Mouse (Mus musculus) liver, postnatal 0 days (tissue): ENCODE measurements around the gene Chtop.

ENCODE experiments used
- CTCF ChIP-seq: sonication (generic); IDR thresholded peaks from 2 replicates; pipeline ENCODE4 v1.5.1; 2016; ENCODE audit warnings: antibody characterized with exemption, low read depth
- EP300 ChIP-seq: IDR thresholded peaks from 2 replicates; pipeline ENCODE4 v1.6.1; 2016; ENCODE audit warnings: antibody characterized with exemption, low read depth, mild to moderate bottlenecking

DNA sequence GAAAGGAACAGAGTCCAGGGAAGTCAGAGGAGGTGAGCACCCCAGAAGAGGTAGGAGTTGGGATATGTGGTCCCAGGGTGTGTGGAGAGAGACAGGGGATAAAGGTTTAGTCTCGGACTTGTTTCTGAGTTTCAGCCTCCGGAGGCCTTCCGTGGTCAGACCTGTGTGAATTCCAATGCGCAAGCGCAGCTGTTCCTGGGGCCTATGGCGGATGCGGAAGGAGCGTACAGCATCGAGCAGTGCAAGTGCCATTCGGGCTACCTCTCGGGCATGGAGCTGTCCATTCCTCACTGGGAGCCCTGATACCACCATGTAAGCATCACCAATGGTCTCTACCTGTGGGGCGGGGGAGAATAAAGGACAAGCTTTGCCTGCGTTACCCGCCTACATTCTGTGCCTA, 54.4 kb downstream of the Chtop start:
- no peak for TF ChIP-seq EP300
- no peak for TF ChIP-seq CTCF
